Mouse (Mus musculus): ENCODE data around the gene Fam117b. TPM values are rescaled to one million over a fixed set of nuclear protein-coding genes. Genes with fewer than 3 reads are reported as not detected.

Fam117b gene
- total and polyA plus RNA-seq, 3 experiments = 62.7 to 126 (median 84.8) TPM

DNA sequence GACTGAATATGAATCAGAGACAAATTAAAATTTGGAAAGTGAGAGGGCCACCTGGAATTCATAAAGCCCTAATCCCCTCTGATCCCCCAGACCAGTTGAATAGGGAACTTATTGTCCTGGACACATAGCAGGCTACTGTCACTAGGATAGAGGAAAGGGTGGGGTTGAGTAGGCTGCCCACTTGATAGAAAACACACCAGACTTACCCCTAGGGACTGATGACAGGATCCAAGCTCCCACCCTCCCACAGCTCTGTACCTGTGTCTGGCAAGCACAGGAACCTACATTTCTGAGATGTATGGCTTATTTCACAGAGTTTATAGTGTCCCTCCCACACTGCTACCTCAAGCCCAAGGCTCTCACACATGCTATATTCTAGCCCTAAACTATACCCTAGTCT, 24.8 kb upstream of the Fam117b start:
- DNase-seq (ENCODE audit: low spot score) (no peak), ATAC-seq (ENCODE audit: extremely low read depth, insufficient number of reproducible peaks, low FRiP score, poor library complexity, severe bottlenecking) (no peak)
- Histone ChIP-seq H3K36me3 (replicated peaks) (no peaks in the 10 kb centered on the region), H3K4me3 (ENCODE audit: low read depth, low read length) (no peak overlapping the region), H3K4me1 (ENCODE audit: insufficient read depth, low read depth, low read length) (peaks cover 46% of the 10 kb centered on the region), H3K9me3 (replicated peaks) (no peaks in the 10 kb centered on the region; the same call in 1 of the 2 replicates), H3K27me3 (ENCODE audit: insufficient read depth, low read length) (no peaks in the 10 kb centered on the region)
- TF ChIP-seq GATA2 (IDR thresholded peaks at IDR 0.05; ENCODE audit: borderline replicate concordance, low read depth, low read length) = no peak
- TF ChIP-seq CTCF (IDR thresholded peaks at IDR 0.05; ENCODE audit: low read depth, low read length) = no peak
- TF ChIP-seq POLR2AphosphoS5 (IDR thresholded peaks at IDR 0.05; ENCODE audit: insufficient replicate concordance, low read depth, low read length) = no peak
- TF ChIP-seq GATA1 (IDR thresholded peaks at IDR 0.05; ENCODE audit: borderline replicate concordance, low read length) = no peak
- TF ChIP-seq TAL1 (conservative IDR thresholded peaks at IDR 0.05; ENCODE audit: low read depth, low read length) = no peak

DNA sequence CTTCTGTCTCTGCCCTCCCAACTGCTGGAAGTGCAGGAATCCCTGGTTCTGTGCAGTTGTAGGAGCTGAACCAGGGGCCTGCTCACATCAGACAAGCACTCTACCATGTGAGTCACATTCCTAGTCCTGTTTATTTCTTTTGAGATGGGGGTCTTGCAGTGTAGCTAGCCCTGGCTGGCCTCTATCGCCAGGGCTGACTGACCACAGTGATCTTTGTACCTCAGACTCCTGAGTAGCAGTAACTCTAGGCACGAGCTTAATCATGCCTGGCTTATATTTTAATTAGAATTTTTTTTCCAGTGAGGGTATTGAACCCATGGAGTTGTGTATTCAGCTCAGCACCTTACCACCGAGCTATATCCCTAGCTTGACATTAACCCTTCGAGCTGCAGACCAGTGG, 21.6 kb upstream of the Fam117b start:
- H3K4me1 ChIP-seq (ENCODE audit: insufficient read depth, low read depth, low read length) = peaks cover 65% of the 10 kb centered on the region
- H3K9me3 ChIP-seq (replicated peaks) = no peaks in the 10 kb centered on the region; the same call in 1 of the 2 replicates
- no peak for ATAC-seq (ENCODE audit: extremely low read depth, insufficient number of reproducible peaks, low FRiP score, poor library complexity, severe bottlenecking)
- H3K4me3 ChIP-seq (ENCODE audit: low read depth, low read length) = no peak overlapping the region
- no peaks in the 10 kb centered on the region for H3K36me3 ChIP-seq (replicated peaks)
- H3K27me3 ChIP-seq (ENCODE audit: insufficient read depth, low read length) = no peaks in the 10 kb centered on the region
- no peak for TF ChIP-seq TAL1 (conservative IDR thresholded peaks at IDR 0.05; ENCODE audit: low read depth, low read length)
- TF ChIP-seq GATA1 (IDR thresholded peaks at IDR 0.05; ENCODE audit: borderline replicate concordance, low read length) = no peak
- no peak for TF ChIP-seq GATA2 (IDR thresholded peaks at IDR 0.05; ENCODE audit: borderline replicate concordance, low read depth, low read length)
- TF ChIP-seq CTCF (IDR thresholded peaks at IDR 0.05; ENCODE audit: low read depth, low read length) = no peak
- no peak for TF ChIP-seq POLR2AphosphoS5 (IDR thresholded peaks at IDR 0.05; ENCODE audit: insufficient replicate concordance, low read depth, low read length)
- DNase-seq (ENCODE audit: low spot score) = no peak

DNA sequence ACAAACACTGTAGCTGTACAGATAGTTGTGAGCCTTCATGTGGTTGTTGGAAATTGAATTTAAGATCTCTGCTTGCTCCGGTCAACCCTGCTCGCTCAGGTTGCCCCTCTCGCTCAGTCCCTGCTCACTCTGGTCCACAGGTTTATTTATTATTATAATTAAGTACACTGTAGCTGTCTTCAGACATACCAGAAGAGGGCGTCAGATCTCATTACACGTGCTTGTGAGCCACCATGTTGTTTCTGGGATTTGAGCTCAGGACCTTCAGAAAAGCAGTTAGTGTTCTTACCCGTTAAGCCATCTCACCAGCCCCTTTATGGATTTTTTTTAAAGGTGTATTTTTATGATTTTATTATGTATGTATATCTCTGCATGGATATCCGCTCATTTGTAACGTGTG, 20.0 kb upstream of the Fam117b start:
- Histone ChIP-seq H3K4me1 (ENCODE audit: insufficient read depth, low read depth, low read length) (peaks cover 69% of the 10 kb centered on the region), H3K36me3 (replicated peaks) (no peaks in the 10 kb centered on the region)
- DNase-seq (ENCODE audit: low spot score) = no peak

DNA sequence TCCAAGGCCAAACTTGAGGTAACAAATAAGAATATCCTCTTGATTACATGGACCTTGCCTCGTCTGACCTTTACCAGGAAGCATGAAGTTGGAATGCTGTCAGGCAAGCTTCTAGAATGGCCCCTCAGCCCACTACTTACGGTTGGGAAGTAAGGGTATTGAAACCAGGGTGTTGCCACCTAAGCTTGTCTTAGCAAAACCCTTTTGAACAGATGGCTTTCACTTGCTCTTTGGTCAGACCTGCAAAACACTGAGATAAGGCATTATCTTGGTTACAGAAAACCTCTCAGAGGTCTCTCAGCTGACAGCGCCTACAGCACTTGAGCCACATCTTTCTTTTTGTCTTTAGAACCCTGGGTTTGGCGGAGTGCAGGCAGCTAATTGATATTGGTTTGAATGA, 18.8 kb upstream of the Fam117b start:
- H3K4me1 ChIP-seq (ENCODE audit: insufficient read depth, low read depth, low read length) = peaks cover 79% of the 10 kb centered on the region
- peak; percentile 63 for DNase-seq (ENCODE audit: low spot score)
- H3K9me3 ChIP-seq (replicated peaks) = no peaks in the 10 kb centered on the region; the same call in 1 of the 2 replicates

More for the DNA sequence above, 20.0 kb upstream of the Fam117b start:
- Histone ChIP-seq H3K9me3 (replicated peaks) (no peaks in the 10 kb centered on the region; the same call in 1 of the 2 replicates), H3K27me3 (ENCODE audit: insufficient read depth, low read length) (no peaks in the 10 kb centered on the region), H3K4me3 (ENCODE audit: low read depth, low read length) (no peak overlapping the region; the same call in 1 of the 2 replicates)
- no peak for ATAC-seq (ENCODE audit: extremely low read depth, insufficient number of reproducible peaks, low FRiP score, poor library complexity, severe bottlenecking)
- TF ChIP-seq CTCF (IDR thresholded peaks at IDR 0.05; ENCODE audit: low read depth, low read length) = no peak
- TF ChIP-seq GATA1 (IDR thresholded peaks at IDR 0.05; ENCODE audit: borderline replicate concordance, low read length) = no peak
- TF ChIP-seq TAL1 (conservative IDR thresholded peaks at IDR 0.05; ENCODE audit: low read depth, low read length) = no peak
- no peak for TF ChIP-seq POLR2AphosphoS5 (IDR thresholded peaks at IDR 0.05; ENCODE audit: insufficient replicate concordance, low read depth, low read length)
- no peak for TF ChIP-seq GATA2 (IDR thresholded peaks at IDR 0.05; ENCODE audit: borderline replicate concordance, low read depth, low read length)

DNA sequence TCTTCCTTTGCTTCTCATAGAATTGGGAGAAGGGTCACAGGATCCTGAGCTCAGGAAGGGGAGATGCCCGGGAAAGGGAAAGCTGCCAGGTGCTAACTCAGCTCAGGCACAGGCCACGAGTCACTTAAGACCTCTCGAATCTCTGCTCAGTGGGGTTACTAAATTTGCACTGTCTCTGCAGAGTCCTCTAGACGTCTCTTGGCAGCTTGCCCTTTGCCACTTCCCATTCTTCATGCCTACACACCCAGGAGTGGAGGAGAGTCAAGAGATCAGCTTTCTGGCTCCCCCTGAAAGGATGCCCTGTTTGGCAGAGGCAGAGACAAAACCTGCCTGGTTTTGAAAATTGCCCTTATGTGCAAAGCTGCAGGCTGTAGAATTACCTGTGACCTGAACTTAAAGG, 17.4 kb upstream of the Fam117b start:
- Histone ChIP-seq H3K4me3 (ENCODE audit: low read depth, low read length) (no peak overlapping the region), H3K4me1 (ENCODE audit: insufficient read depth, low read depth, low read length) (peaks cover 88% of the 10 kb centered on the region), H3K36me3 (replicated peaks) (no peaks in the 10 kb centered on the region), H3K9me3 (replicated peaks) (no peaks in the 10 kb centered on the region; the same call in 1 of the 2 replicates), H3K27me3 (ENCODE audit: insufficient read depth, low read length) (no peaks in the 10 kb centered on the region)
- DNase-seq (ENCODE audit: low spot score) (no peak), ATAC-seq (ENCODE audit: extremely low read depth, insufficient number of reproducible peaks, low FRiP score, poor library complexity, severe bottlenecking) (no peak)
- TF ChIP-seq GATA1 (IDR thresholded peaks at IDR 0.05; ENCODE audit: borderline replicate concordance, low read length) (no peak), POLR2AphosphoS5 (IDR thresholded peaks at IDR 0.05; ENCODE audit: insufficient replicate concordance, low read depth, low read length) (no peak)

More for the DNA sequence above, 18.8 kb upstream of the Fam117b start:
- Histone ChIP-seq H3K4me3 (ENCODE audit: low read depth, low read length) (peak overlapping the region; percentile 31; the same call in 1 of the 2 replicates), H3K27me3 (ENCODE audit: insufficient read depth, low read length) (no peaks in the 10 kb centered on the region), H3K36me3 (replicated peaks) (no peaks in the 10 kb centered on the region)
- ATAC-seq (ENCODE audit: extremely low read depth, insufficient number of reproducible peaks, low FRiP score, poor library complexity, severe bottlenecking) = peak; percentile 83
- TF ChIP-seq GATA1 (IDR thresholded peaks at IDR 0.05; ENCODE audit: borderline replicate concordance, low read length) = no peak
- no peak for TF ChIP-seq POLR2AphosphoS5 (IDR thresholded peaks at IDR 0.05; ENCODE audit: insufficient replicate concordance, low read depth, low read length)
- TF ChIP-seq CTCF (IDR thresholded peaks at IDR 0.05; ENCODE audit: low read depth, low read length) = no peak
- TF ChIP-seq GATA2 (IDR thresholded peaks at IDR 0.05; ENCODE audit: borderline replicate concordance, low read depth, low read length) = no peak
- TF ChIP-seq TAL1 (conservative IDR thresholded peaks at IDR 0.05; ENCODE audit: low read depth, low read length) = peak; percentile 74

DNA sequence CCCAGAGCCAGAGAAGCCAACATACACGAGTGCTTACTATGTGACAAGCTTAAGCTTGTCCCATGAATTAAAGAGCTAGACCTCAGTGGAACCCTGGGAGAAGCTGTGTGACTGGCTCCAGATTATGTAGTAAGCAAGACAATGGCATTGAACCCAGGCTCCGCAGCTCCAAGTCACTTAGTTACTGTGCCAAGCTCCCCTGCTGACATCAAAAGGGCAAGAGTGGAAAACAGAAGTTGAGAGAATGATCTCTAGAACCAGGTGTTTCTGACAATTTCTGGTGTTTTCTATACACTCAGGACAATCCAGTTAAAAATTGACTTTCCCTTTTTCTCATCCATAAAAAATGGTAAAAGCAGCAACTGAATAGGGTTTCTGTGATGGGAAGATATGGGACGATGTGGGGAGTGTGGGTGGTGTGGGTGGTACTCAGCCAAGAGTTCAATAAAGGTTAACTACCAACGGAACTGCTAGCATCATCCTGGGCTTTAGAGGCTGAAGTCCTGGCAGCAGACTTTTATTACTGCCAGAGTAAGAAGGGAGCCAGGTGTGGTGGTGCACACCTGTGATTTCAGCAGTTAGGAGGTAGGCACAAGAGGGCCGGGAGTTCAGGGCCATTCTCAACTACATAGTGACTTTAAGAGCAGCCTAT, 15.5 kb upstream of the Fam117b start:
- TF ChIP-seq TAL1 (conservative IDR thresholded peaks at IDR 0.05; ENCODE audit: low read depth, low read length) (no peak), GATA1 (IDR thresholded peaks at IDR 0.05; ENCODE audit: borderline replicate concordance, low read length) (no peak), CTCF (IDR thresholded peaks at IDR 0.05; ENCODE audit: low read depth, low read length) (no peak), POLR2AphosphoS5 (IDR thresholded peaks at IDR 0.05; ENCODE audit: insufficient replicate concordance, low read depth, low read length) (no peak), GATA2 (IDR thresholded peaks at IDR 0.05; ENCODE audit: borderline replicate concordance, low read depth, low read length) (no peak)
- no peaks in the 10 kb centered on the region for H3K36me3 ChIP-seq (replicated peaks)
- no peaks in the 10 kb centered on the region; the same call in 1 of the 2 replicates for H3K9me3 ChIP-seq (replicated peaks)

More for the DNA sequence above, 15.5 kb upstream of the Fam117b start:
- no peak for ATAC-seq (ENCODE audit: extremely low read depth, insufficient number of reproducible peaks, low FRiP score, poor library complexity, severe bottlenecking)
- H3K4me1 ChIP-seq (ENCODE audit: insufficient read depth, low read depth, low read length) = peaks cover 100% of the 10 kb centered on the region
- no peak for DNase-seq (ENCODE audit: low spot score)
- H3K27me3 ChIP-seq (ENCODE audit: insufficient read depth, low read length) = no peaks in the 10 kb centered on the region
- no peak overlapping the region; the same call in 1 of the 2 replicates for H3K4me3 ChIP-seq (ENCODE audit: low read depth, low read length)

Data from G1E (cell line).